Mouse (Mus musculus) embryonic facial prominence, embryonic 15.5 days (tissue): ENCODE data around the gene Map7d2. TPM values are rescaled to one million over a fixed set of nuclear protein-coding genes. Genes with fewer than 3 reads are reported as not detected.
"Not testable (repeated sequence)": the region's sequence is repeated elsewhere in the genome, so short reads cannot be mapped to it uniquely, and the experiment has no call there.

ENCODE experiments used
- ATAC-seq: fragments of 200-750 bp; cut with Nextera tagmentation; 2 replicates; pipeline ENCODE4 v1.8.0; 2017; ENCODE audit warnings: low read depth, moderate TSS enrichment; ENCODE audit not compliant: insufficient number of reproducible peaks, low FRiP score, low TSS enrichment
- H3K27ac ChIP-seq: fragments of 300-500 bp; sonication (generic); replicated peaks from 2 replicates; pipeline ENCODE4 v1.5.1; 2015; ENCODE audit warnings: mild to moderate bottlenecking, inconsistent platforms
- H3K27me3 ChIP-seq: fragments of 300-500 bp; sonication (generic); 2 replicates; pipeline ENCODE4 v1.6.1; 2015; ENCODE audit warnings: inconsistent platforms
- H3K36me3 ChIP-seq: fragments of 300-500 bp; sonication (generic); 2 replicates; pipeline ENCODE4 v1.6.1; 2015; ENCODE audit warnings: mild to moderate bottlenecking, inconsistent platforms
- H3K4me1 ChIP-seq: fragments of 300-500 bp; sonication (generic); 2 replicates; pipeline ENCODE4 v1.6.1; 2015; ENCODE audit warnings: inconsistent platforms
- H3K4me2 ChIP-seq: fragments of 300-500 bp; sonication (generic); replicated peaks from 2 replicates; pipeline ENCODE4 v1.6.1; 2015; ENCODE audit warnings: mild to moderate bottlenecking, inconsistent platforms
- H3K4me3 ChIP-seq: fragments of 300-500 bp; sonication (generic); replicated peaks from 2 replicates; pipeline ENCODE4 v1.5.1; 2015; ENCODE audit warnings: mild to moderate bottlenecking, inconsistent platforms
- H3K9ac ChIP-seq: fragments of 300-500 bp; sonication (generic); 2 replicates; pipeline ENCODE4 v1.6.1; 2015; ENCODE audit warnings: inconsistent platforms
- H3K9me3 ChIP-seq: fragments of 300-500 bp; sonication (generic); replicated peaks from 2 replicates; pipeline ENCODE4 v1.6.1; 2016; ENCODE audit warnings: inconsistent platforms
- WGBS: fragments of 180-500 bp; shearing (Covaris S2); methylation state at CpG from one replicate; pipeline ENCODE4 v1.1.7; 2015; 5-methylcytosine and 5-hydroxymethylcytosine counted together
- polyA plus RNA-seq: library from polyadenylated mRNA; unstranded; fragments of >200 nt; fragmentation: Nextera tagmentation; extraction: Ambion mirVana; gene quantifications from 2 replicates; pipeline ENCODE4 v1.2.1, GENCODE M21; 2015

The Map7d2 gene
- polyA plus RNA-seq, 1 experiment from 2014 or later, result 2.4 TPM

GRCm38 (mm10) chrX:159442128-159442527, 27.8 kb downstream of the Map7d2 start:
- 0 out of 2 replicates have a peak, but pooled peaks cover 2% of the 10 kb centered on the region for H3K27me3 ChIP-seq
- no peak overlapping the region for H3K4me2 ChIP-seq
- H3K27ac ChIP-seq, result no peak overlapping the region

DNA sequence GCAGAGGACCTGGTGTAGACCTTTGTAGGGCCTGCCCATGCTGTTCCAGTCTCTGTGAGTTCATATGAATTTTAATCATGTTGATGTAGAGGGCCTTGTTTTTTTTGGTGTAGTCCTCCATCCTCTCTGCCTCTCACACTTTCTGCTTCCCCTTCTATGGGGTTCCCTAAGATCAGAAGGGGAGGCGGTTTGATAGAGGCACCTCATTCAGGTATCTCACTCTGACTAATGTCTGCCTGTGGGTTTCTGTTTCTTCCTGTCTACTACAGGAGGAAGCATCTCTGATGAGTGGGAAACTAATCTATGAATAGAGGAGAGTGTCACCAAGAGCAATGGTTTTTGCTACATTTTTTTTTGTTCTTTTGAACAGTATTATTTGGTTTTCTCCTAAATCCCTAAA, 32.8 kb downstream of the Map7d2 start:
- H3K27ac ChIP-seq, result no peak overlapping the region
- WGBS, result 82% methylated on average over 1 of the region's 1 CpGs
- no peak overlapping the region for H3K4me3 ChIP-seq
- no peaks in the 10 kb centered on the region for H3K36me3 ChIP-seq
- H3K4me2 ChIP-seq, result no peak overlapping the region
- H3K27me3 ChIP-seq, result no peaks in the 10 kb centered on the region
- ATAC-seq, result no peak
- H3K9ac ChIP-seq, result no peak overlapping the region
- H3K9me3 ChIP-seq, result no peaks in the 10 kb centered on the region
- no peaks in the 10 kb centered on the region for H3K4me1 ChIP-seq

More at GRCm38 (mm10) chrX:159442128-159442527, 27.8 kb downstream of the Map7d2 start:
- 39% methylated on average over 3 of the region's 3 CpGs for WGBS
- Histone ChIP-seq H3K9ac (no peak overlapping the region), H3K4me1 (no peaks in the 10 kb centered on the region), H3K4me3 (no peak overlapping the region), H3K9me3 (no peaks in the 10 kb centered on the region), H3K36me3 (no peaks in the 10 kb centered on the region)
- no peak for ATAC-seq

DNA sequence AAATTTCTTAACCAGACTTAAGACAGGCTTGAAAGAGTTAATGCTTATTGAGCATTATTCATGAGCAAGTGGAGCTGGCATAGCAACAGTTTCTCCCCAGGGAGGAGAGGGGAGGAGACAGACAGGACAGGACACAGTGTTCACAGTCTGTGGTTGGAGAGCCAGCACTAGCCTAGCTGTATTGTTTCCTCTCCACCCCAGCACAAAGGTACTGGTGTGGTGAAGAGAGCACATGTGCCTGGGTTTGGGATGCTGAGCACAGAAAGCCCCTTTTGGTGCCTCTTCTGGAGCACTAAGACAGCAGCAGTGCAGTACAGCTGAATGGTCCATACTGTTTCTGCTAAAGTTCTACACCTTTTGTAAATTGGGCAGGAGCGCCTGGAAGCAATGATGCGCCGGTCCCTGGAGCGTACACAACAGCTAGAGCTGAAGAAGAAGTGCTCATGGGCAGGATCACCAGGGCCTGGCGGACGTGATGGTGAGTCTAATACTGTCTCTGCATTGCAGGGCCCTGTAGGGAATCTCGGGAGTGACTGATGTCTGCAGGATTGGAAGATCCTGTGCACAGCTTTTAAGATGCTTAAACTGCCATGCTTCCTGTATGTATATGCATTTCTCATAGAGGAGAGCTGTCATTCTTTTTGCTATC, 44.8 kb downstream of the Map7d2 start:
- WGBS, result 39% methylated on average over 7 of the region's 7 CpGs
- no peaks in the 10 kb centered on the region for H3K36me3 ChIP-seq
- no peaks in the 10 kb centered on the region for H3K27me3 ChIP-seq
- H3K4me1 ChIP-seq, result no peaks in the 10 kb centered on the region
- no peaks in the 10 kb centered on the region for H3K9me3 ChIP-seq
- ATAC-seq, result no peak
- no peak overlapping the region for H3K9ac ChIP-seq
- H3K27ac ChIP-seq, result no peak overlapping the region
- H3K4me3 ChIP-seq, result no peak overlapping the region
- H3K4me2 ChIP-seq, result peak overlapping the region; percentile 12; the same call in 1 of the 2 replicates

GRCm38 (mm10) chrX:159474799-159475198, 60.4 kb downstream of the Map7d2 start:
- no peaks in the 10 kb centered on the region for H3K27me3 ChIP-seq
- H3K36me3 ChIP-seq, result no peaks in the 10 kb centered on the region
- H3K9me3 ChIP-seq, result no peaks in the 10 kb centered on the region
- H3K4me3 ChIP-seq, result no peak overlapping the region
- 92% methylated on average over 1 of the region's 1 CpGs for WGBS
- H3K4me1 ChIP-seq, result no peaks in the 10 kb centered on the region
- no peak overlapping the region for H3K9ac ChIP-seq
- ATAC-seq, result no peak
- H3K27ac ChIP-seq, result no peak overlapping the region
- no peak overlapping the region for H3K4me2 ChIP-seq

GRCm38 (mm10) chrX:159478243-159478940, 64.0 kb downstream of the Map7d2 start:
- 80% methylated on average over 4 of the region's 4 CpGs for WGBS
- not testable (repeated sequence) for H3K9ac ChIP-seq, H3K4me2 ChIP-seq, H3K4me1 ChIP-seq, H3K27ac ChIP-seq, ATAC-seq, H3K36me3 ChIP-seq, H3K27me3 ChIP-seq, H3K9me3 ChIP-seq, H3K4me3 ChIP-seq

DNA sequence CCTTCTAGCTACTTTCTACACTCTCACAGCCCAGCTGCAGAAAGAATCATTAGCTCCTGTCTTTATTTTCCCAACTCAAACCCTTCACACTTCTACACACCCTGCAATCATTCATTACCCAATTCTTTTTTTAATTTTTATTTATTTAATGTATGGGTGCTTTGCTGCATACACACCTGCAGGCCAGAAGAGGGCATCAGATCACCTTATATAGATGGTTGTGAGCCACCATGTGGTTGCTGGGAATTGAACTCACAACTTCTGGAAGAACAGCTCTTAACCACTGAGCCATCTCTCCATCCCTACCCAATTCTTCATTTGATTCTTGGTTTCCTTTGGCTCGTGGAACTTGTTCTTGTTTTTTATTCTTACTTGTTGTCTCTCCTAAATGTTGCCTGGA, 69.9 kb downstream of the Map7d2 start:
- Histone ChIP-seq H3K4me1 (no peaks in the 10 kb centered on the region), H3K9ac (no peak overlapping the region), H3K36me3 (no peaks in the 10 kb centered on the region), H3K27ac (no peak overlapping the region), H3K4me2 (no peak overlapping the region), H3K27me3 (0 out of 2 replicates have a peak, but pooled peaks cover 3% of the 10 kb centered on the region), H3K9me3 (no peaks in the 10 kb centered on the region), H3K4me3 (no peak overlapping the region)
- no peak for ATAC-seq
- WGBS, result 77% methylated on average over 1 of the region's 1 CpGs

- Histone ChIP-seq H3K27ac (no peak overlapping the region), H3K4me3 (no peak overlapping the region), H3K4me2 (no peak overlapping the region), H3K4me1 (no peaks in the 10 kb centered on the region), H3K9ac (no peak overlapping the region), H3K36me3 (no peaks in the 10 kb centered on the region), H3K27me3 (no peaks in the 10 kb centered on the region), H3K9me3 (no peaks in the 10 kb centered on the region)
- no peak for ATAC-seq
- 47% methylated on average over 2 of the region's 2 CpGs for WGBS
These were observed 88.8 kb downstream of the Map7d2 start for GRCm38 (mm10) chrX:159503181-159503580.

- no peak overlapping the region for H3K4me2 ChIP-seq
- no peaks in the 10 kb centered on the region for H3K36me3 ChIP-seq
- H3K27ac ChIP-seq, result no peak overlapping the region
- no peak overlapping the region for H3K9ac ChIP-seq
- H3K27me3 ChIP-seq, result no peaks in the 10 kb centered on the region
- no peaks in the 10 kb centered on the region for H3K4me1 ChIP-seq
- ATAC-seq, result no peak
- no peak overlapping the region for H3K4me3 ChIP-seq
- H3K9me3 ChIP-seq, result no peaks in the 10 kb centered on the region
- 61% methylated on average over 19 of the region's 19 CpGs for WGBS
These were observed 94.1 kb downstream of the Map7d2 start for GRCm38 (mm10) chrX:159508331-159509036.

DNA sequence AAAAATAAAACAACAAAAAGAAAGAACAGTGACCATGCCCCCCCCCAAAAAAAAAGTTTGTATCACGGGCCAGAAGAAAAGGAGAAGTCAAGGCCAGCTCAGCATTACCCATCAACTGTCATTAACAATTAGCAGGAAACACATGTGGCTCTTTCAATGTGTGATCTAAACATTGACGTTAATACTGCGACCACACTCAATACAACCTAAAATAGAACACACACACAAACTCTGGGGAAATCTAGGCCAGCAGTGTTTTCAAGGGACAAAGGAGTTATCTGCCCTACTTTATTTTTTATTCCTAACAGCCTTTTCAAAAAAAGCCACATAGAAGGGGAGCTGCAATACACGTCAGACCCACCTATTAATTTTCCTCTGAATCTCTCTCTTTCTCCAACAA, 94.7 kb downstream of the Map7d2 start:
- no peak for ATAC-seq
- WGBS, result 78% methylated on average over 4 of the region's 4 CpGs
- no peak overlapping the region for H3K27ac ChIP-seq
- no peak overlapping the region for H3K4me2 ChIP-seq
- no peak overlapping the region for H3K4me3 ChIP-seq
- no peak overlapping the region for H3K9ac ChIP-seq
- no peaks in the 10 kb centered on the region for H3K36me3 ChIP-seq
- no peaks in the 10 kb centered on the region for H3K9me3 ChIP-seq
- H3K4me1 ChIP-seq, result no peaks in the 10 kb centered on the region
- no peaks in the 10 kb centered on the region for H3K27me3 ChIP-seq

GRCm38 (mm10) chrX:159509847-159510715, 95.7 kb downstream of the Map7d2 start:
- no peaks in the 10 kb centered on the region for H3K9me3 ChIP-seq
- no peak for ATAC-seq
- H3K27me3 ChIP-seq, result no peaks in the 10 kb centered on the region
- H3K9ac ChIP-seq, result no peak overlapping the region
- H3K4me1 ChIP-seq, result no peaks in the 10 kb centered on the region
- H3K36me3 ChIP-seq, result no peaks in the 10 kb centered on the region
- H3K4me2 ChIP-seq, result no peak overlapping the region
- H3K4me3 ChIP-seq, result no peak overlapping the region
- 76% methylated on average over 19 of the region's 19 CpGs for WGBS
- H3K27ac ChIP-seq, result no peak overlapping the region

GRCm38 (mm10) chrX:159510716-159511051, 96.3 kb downstream of the Map7d2 start:
- H3K27ac ChIP-seq, result no peak overlapping the region
- H3K36me3 ChIP-seq, result no peaks in the 10 kb centered on the region
- no peak overlapping the region for H3K4me3 ChIP-seq
- no peak overlapping the region for H3K4me2 ChIP-seq
- 68% methylated on average over 9 of the region's 9 CpGs for WGBS
- H3K27me3 ChIP-seq, result no peaks in the 10 kb centered on the region
- H3K9me3 ChIP-seq, result no peaks in the 10 kb centered on the region
- ATAC-seq, result no peak
- H3K4me1 ChIP-seq, result no peaks in the 10 kb centered on the region
- no peak overlapping the region for H3K9ac ChIP-seq
